In the genomic region with DNA sequence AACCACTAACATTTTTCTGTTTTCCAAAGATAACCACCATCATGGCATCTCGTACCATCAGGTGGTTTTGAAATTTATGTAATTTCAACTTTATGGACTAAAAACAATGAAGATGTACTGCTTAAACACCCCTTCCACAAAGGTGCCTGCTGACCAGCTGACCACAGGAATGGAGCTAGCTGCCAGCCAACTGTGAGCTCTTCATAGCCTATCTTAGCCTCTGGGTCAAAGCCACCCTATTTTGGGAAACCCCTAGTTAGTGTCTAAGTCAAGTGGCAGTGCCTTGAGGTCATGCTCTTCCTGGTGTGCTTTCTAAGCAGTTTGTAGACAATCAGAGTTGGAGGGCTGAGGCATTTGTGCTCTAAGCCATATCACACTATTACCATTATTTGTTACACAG, we compare ENCODE assay signal across 20 mouse cellular contexts.
"Had no signal": no experiment of that assay in that cellular context is flagged by ENCODE, and none has a peak within 500 bp of the region (broad histone marks: within the 10 kb centered on the region; RNA-seq: fewer than 3 reads in every experiment).

No protein-coding gene starts in this region.

- DNase-seq: liver, postnatal 0 days; lung, adult 2 months; lung, postnatal 14 days; lung, postnatal 4 days; retina, postnatal 1 day; right cerebral cortex, adult 18-20 months; right cerebral cortex, postnatal 25 days; right cerebral cortex, postnatal 4 days; spleen, adult 18-20 months; thymus, adult 18-20 months; thymus, postnatal 14 days; thymus, postnatal 36 days had no signal

- H3K4me2 ChIP-seq: liver, embryonic 15.5 days; lung, embryonic 15.5 days; midbrain, embryonic 11.5 days; midbrain, embryonic 13.5 days; midbrain, embryonic 15.5 days; neural tube, embryonic 13.5 days; neural tube, embryonic 15.5 days had no signal

- H3K27me3 ChIP-seq: liver, embryonic 15.5 days; lung, embryonic 15.5 days; midbrain, embryonic 13.5 days; midbrain, embryonic 15.5 days; neural tube, embryonic 13.5 days; neural tube, embryonic 15.5 days had no signal

- ATAC-seq: liver, postnatal 0 days; lung, postnatal 0 days; midbrain, embryonic 13.5 days; midbrain, embryonic 15.5 days had no signal

- H3K36me3 ChIP-seq: liver, embryonic 15.5 days; lung, embryonic 15.5 days; midbrain, embryonic 13.5 days; midbrain, embryonic 15.5 days; neural tube, embryonic 13.5 days; neural tube, embryonic 15.5 days had no signal

- H3K4me3 ChIP-seq: liver, embryonic 15.5 days; lung, embryonic 15.5 days; midbrain, embryonic 13.5 days; midbrain, embryonic 15.5 days; neural tube, embryonic 13.5 days; neural tube, embryonic 15.5 days had no signal
